Mouse (Mus musculus): ENCODE data around the gene Hc.

The Hc gene

GRCm38 (mm10) chr2:34954344-34954743 lies 106.9 kb downstream of the Hc start:
- no peak for ATAC-seq (ENCODE audit: low TSS enrichment)

GRCm38 (mm10) chr2:34953547-34954116 lies 107.6 kb downstream of the Hc start:
- ATAC-seq (ENCODE audit: low TSS enrichment), result peak; percentile 65

DNA sequence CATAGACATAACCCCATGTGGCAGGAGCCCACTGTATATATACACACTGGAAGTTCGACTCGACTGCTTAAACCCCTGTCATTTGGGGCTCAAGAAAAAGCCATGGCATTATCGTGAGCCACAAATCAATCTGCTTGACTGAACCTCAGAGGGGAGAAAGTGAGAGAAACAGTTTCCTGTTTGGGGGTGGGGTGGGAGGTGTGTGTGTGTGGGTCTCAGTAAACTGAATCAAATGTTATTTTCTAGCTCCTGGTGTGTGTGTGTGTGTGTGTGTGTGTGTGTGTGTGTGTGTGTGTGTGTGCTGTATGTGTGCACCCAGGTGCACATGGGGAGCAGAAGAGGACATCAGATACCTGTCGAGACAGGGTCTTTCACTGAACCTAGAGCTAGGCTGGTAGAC lies 108.2 kb downstream of the Hc start:
- no peak for ATAC-seq (ENCODE audit: low TSS enrichment)

- ATAC-seq (ENCODE audit: low TSS enrichment), result no peak
Observed at GRCm38 (mm10) chr2:34951469-34951868, 109.8 kb downstream of the Hc start.

- ATAC-seq (ENCODE audit: low TSS enrichment), result no peak
Observed at GRCm38 (mm10) chr2:34948622-34949021, 112.6 kb downstream of the Hc start.

GRCm38 (mm10) chr2:34946046-34946445 lies 115.2 kb downstream of the Hc start:
- ATAC-seq (ENCODE audit: low TSS enrichment), result no peak

- no peak for ATAC-seq (ENCODE audit: low TSS enrichment)
Observed at GRCm38 (mm10) chr2:34945580-34945979, 115.7 kb downstream of the Hc start.

DNA sequence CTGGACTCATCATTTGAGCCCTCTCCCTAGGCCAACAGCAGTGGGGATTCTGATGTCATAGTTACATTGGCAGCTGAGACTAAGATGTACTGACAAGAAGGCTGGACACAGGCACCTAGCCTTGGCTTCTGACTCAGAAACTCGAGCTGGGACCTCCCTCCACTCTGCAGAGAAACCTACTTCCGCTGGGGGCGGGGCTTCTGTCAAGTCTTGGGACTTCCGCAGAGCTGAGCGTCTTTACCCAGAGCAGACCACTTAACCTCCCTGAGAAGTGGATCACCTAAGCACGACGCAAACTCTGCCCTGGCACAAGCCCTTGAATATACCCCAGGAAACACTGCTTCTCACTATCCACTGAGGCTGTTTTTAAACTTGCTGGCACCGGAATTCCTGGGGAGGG lies 116.5 kb downstream of the Hc start:
- no peak for ATAC-seq (ENCODE audit: low TSS enrichment)

DNA sequence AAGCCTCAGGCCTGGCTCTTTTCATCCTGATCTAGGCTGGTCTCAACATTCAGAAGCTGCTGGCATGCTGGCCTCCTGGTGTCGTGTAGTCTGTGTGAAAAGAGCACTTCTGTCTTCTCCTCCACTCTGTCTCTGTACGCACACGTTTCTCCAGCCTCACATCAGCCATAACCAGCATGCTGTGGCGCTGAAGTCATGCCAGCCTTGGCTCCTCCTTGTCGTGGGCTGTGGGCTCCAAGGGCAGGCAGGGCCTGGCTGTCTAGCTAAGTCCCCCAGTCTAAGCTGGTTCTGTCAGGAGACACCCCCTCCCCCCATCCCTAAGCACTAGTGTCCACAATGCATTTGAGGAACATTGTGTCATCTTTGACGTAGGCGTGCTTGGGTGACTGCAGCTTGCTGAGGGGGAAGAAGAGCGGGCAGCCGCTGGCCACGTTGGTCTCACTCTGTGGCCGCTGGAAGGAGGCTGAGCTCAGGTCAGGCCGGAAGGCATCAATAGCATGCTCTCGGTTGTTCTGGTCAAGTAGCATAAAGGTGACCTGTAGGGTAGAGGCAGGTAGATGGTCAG lies 117.6 kb downstream of the Hc start:
- ATAC-seq (ENCODE audit: low TSS enrichment), result no peak

- no peak for ATAC-seq (ENCODE audit: low TSS enrichment)
Observed at GRCm38 (mm10) chr2:34941061-34941675, 120.1 kb downstream of the Hc start.

DNA sequence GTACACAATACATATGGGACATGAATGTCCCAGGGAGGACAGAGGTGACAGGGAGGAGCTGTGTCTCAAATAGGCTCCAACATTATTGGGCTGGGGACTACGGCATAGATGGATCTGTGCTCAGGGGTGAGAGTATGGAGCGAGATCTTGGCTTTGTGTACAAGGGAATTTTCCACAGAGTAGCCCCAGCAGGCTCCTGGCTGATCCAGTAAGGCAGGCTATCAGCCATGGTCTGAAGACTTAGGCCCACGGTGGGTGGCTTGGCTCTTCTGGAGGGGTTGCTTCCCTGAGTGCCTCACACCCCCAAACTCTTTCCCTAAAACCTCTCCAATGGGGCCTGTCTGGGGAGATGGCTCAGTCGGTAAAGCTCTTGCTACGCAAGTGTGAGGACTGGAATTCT lies 121.0 kb downstream of the Hc start:
- no peak for ATAC-seq (ENCODE audit: low TSS enrichment)

- ATAC-seq (ENCODE audit: low TSS enrichment), result no peak
Observed at GRCm38 (mm10) chr2:34938269-34939208, 122.7 kb downstream of the Hc start.

- ATAC-seq (ENCODE audit: low TSS enrichment), result no peak
Observed at GRCm38 (mm10) chr2:34937460-34937859, 123.8 kb downstream of the Hc start.

Measured in frontal cortex, adult (tissue).